Mouse (Mus musculus) intestine, embryonic 14.5 days (tissue): ENCODE results near the gene Zfand3. TPM values are rescaled to one million over a fixed set of nuclear protein-coding genes. Genes with fewer than 3 reads are reported as not detected.
A peak's percentile ranks its signal among the peaks of the same experiment; 100 is the strongest.

Experiments used
- ATAC-seq: fragments of 200-750 bp; cut with Nextera tagmentation; replicated peaks from 2 replicates; pipeline ENCODE4 v1.8.0; 2017; ENCODE audit warnings: low read depth, moderate number of reproducible peaks, moderate TSS enrichment, moderate library complexity; ENCODE audit not compliant: low FRiP score, low TSS enrichment
- DNase-seq: peaks from one replicate; pipeline ENCODE4 v3.0.0-alpha.2; 2018; ENCODE audit warnings: low spot score
- H3K27ac ChIP-seq: fragments of 300-500 bp; sonication (generic); 2 replicates; pipeline ENCODE4 v1.5.1; 2014; ENCODE audit warnings: low read depth, mild to moderate bottlenecking, control low read depth
- H3K27me3 ChIP-seq: fragments of 300-500 bp; sonication (generic); replicated peaks from 2 replicates; pipeline ENCODE4 v1.6.1; 2014; ENCODE audit warnings: low read length, control low read depth; ENCODE audit not compliant: control insufficient read depth, insufficient read depth
- H3K36me3 ChIP-seq: fragments of 300-500 bp; sonication (generic); 2 replicates; pipeline ENCODE4 v1.6.1; 2014; ENCODE audit warnings: low read length, control low read depth; ENCODE audit not compliant: control insufficient read depth, insufficient read depth
- H3K4me1 ChIP-seq: fragments of 300-500 bp; sonication (generic); replicated peaks from 2 replicates; pipeline ENCODE4 v1.6.1; 2014; ENCODE audit warnings: low read length, control low read depth, mixed read lengths; ENCODE audit not compliant: control insufficient read depth, insufficient read depth
- H3K4me2 ChIP-seq: fragments of 300-500 bp; sonication (generic); 2 replicates; pipeline ENCODE4 v1.6.1; 2014; ENCODE audit warnings: low read length
- H3K4me3 ChIP-seq: fragments of 300-500 bp; sonication (generic); 2 replicates; pipeline ENCODE4 v1.5.1; 2014; ENCODE audit warnings: low read depth, low read length, control low read depth, mixed read lengths
- H3K9ac ChIP-seq: fragments of 300-500 bp; sonication (generic); 2 replicates; pipeline ENCODE4 v1.6.1; 2014; ENCODE audit warnings: mild to moderate bottlenecking, low read length
- H3K9me3 ChIP-seq: fragments of 300-500 bp; sonication (generic); 2 replicates; pipeline ENCODE4 v1.6.1; 2016; ENCODE audit warnings: low read length, control low read depth; ENCODE audit not compliant: control insufficient read depth
- WGBS: fragments of 180-500 bp; shearing (Covaris S2); extraction: QIAGEN DNeasy Blood & Tissue Kit; methylation state at CpG from one replicate; pipeline ENCODE4 v1.1.7; 2014; 5-methylcytosine and 5-hydroxymethylcytosine counted together
- polyA plus RNA-seq: library from polyadenylated mRNA; unstranded; fragments of >200 nt; fragmentation: Nextera tagmentation; extraction: Ambion mirVana; gene quantifications from 2 replicates; pipeline ENCODE4 v1.2.1, GENCODE M21; 2014

Zfand3 gene
- polyA plus RNA-seq, 1 experiment from 2014 or later, result 40.9 TPM

DNA sequence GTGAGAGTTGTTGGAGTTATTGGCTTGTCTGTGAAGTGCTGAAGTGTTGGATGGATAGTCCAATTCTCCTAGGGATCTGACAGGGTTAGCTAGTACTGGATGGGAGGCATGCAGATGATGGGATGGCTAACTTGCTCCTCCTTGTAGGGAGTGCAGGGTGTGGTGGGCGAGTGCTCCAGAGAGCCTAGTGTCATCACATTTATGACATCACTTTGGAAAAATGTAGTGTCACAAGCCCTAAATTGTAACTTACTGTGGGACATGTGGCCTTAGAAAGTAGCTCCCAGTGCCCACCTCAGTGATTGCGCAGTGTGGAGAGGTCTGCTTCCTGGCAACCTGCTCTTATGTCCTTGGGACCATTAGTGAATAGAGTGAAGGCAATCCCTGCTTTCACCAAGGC lies 2.3 kb downstream of the Zfand3 start:
- peaks cover 39% of the 10 kb centered on the region for H3K4me1 ChIP-seq
- peak overlapping the region; percentile 79 for H3K4me2 ChIP-seq
- H3K9me3 ChIP-seq, result no peaks in the 10 kb centered on the region
- no peaks in the 10 kb centered on the region for H3K27me3 ChIP-seq
- 70% methylated on average over 2 of the region's 2 CpGs for WGBS
- H3K27ac ChIP-seq, result no peak overlapping the region
- ATAC-seq (no peak), DNase-seq (no peak)
- no peak overlapping the region; the same call in 1 of the 2 replicates for H3K4me3 ChIP-seq
- no peak overlapping the region for H3K9ac ChIP-seq
- no peaks in the 10 kb centered on the region for H3K36me3 ChIP-seq

DNA sequence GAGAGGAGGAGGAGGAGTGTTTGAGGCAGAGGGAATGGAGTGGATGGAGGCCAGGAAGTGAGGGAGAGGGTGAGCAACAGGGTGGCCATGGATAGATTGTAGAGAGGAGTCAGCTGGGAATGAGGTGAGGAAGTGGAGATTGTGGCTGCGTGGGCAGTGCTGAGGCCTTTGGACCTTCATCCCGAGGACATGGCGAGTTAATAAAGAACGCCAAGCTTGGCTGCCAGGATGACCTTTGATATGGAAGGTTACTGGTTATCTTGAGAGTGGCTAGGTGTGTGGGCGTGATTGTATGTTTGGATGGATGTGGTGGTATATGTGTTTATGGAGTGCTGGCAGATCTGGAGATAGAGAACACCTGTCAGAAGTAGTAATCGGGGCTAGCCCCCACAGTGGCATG lies 3.4 kb downstream of the Zfand3 start:
- no peak overlapping the region for H3K9ac ChIP-seq
- H3K4me1 ChIP-seq, result peaks cover 39% of the 10 kb centered on the region
- no peaks in the 10 kb centered on the region for H3K9me3 ChIP-seq
- DNase-seq (no peak), ATAC-seq (no peak)
- H3K36me3 ChIP-seq, result no peaks in the 10 kb centered on the region
- H3K4me3 ChIP-seq, result no peak overlapping the region
- no peaks in the 10 kb centered on the region for H3K27me3 ChIP-seq
- peak overlapping the region; percentile 79 for H3K4me2 ChIP-seq
- peak overlapping the region; percentile 47 for H3K27ac ChIP-seq
- WGBS, result 39% methylated on average over 6 of the region's 6 CpGs

DNA sequence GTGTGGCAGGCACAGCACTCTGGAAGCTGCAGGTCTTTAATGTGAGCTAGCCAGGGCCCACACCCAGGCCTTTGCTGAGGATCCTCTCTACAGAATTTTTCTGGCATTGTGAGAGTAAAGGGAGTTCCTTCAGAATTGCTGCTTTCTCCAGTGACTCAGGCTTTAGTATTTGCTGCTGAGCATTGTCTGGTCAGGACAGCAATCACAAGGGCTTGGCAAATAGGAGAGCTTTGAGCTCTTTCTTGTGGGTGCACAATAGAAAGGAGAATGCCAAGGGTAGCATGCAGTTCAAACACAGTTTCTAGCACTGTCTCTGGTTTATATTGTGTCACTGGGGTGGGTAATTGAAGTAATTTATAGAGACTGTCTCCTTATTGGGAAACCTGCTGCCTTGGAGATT lies 3.9 kb downstream of the Zfand3 start:
- ATAC-seq, result no peak
- H3K9ac ChIP-seq, result no peak overlapping the region
- H3K27me3 ChIP-seq, result no peaks in the 10 kb centered on the region
- H3K9me3 ChIP-seq, result no peaks in the 10 kb centered on the region
- no peak for DNase-seq
- H3K4me2 ChIP-seq, result peak overlapping the region; percentile 79; the same call in 1 of the 2 replicates
- H3K27ac ChIP-seq, result peak overlapping the region; percentile 47
- no peaks in the 10 kb centered on the region for H3K36me3 ChIP-seq
- H3K4me3 ChIP-seq, result no peak overlapping the region
- H3K4me1 ChIP-seq, result peaks cover 37% of the 10 kb centered on the region

DNA sequence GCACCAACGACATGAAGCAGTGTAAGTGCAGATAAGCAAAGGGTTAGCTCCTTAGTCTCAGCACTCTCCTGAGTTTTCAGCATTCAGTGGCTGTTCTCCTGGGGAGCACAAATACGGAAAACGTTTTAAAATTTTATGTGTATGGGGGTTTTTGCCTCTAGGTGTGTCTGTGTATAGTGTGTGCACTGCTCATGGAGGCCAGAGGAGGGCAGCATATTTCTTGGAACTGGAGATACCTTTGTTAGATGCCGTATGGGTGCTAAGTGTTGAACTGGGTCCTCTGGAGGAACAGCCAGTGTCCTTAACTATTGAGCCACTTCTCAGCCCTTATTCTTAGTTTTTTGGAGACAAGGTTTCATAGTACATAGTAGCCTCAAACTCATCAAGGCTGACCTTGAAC lies 10.1 kb downstream of the Zfand3 start:
- WGBS, result 95% methylated on average over 4 of the region's 4 CpGs
- ATAC-seq (no peak), DNase-seq (no peak)
- H3K27me3 ChIP-seq, result no peaks in the 10 kb centered on the region
- H3K4me2 ChIP-seq, result no peak overlapping the region
- H3K9ac ChIP-seq, result no peak overlapping the region
- H3K36me3 ChIP-seq, result no peaks in the 10 kb centered on the region
- peaks cover 19% of the 10 kb centered on the region for H3K4me1 ChIP-seq
- H3K9me3 ChIP-seq, result no peaks in the 10 kb centered on the region
- no peak overlapping the region for H3K4me3 ChIP-seq
- no peak overlapping the region for H3K27ac ChIP-seq

DNA sequence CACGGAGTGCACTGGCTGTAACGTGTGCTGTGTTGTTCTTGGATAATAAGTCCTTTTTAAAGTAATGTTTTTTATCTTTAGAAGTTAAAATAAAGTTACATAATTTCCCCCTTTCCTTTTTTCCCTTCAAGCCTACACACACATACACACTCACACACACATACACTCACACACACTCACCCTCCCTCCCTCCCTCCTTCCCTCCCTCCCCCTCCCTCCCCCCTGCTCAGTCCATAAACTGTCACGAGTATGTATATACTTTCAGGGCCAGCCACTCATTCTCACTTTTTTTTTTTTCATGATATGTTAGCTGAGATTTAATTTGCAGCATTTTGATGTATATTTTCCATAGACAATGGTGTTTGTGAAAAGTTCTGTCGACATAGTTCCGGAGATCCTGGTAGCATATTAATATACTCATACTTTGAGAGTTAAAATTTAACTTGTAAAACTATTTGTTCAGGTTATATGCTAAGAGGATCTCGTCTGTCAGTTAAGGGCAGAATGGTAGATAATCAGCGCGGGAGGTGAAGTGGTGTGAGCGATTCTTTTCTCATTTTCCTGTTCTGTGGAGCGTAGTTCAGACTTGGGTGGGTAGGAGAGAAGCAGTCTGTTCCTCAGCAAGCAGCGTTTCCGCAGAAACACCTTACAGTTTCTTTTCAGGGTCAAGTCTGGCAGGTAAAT lies 14.5 kb downstream of the Zfand3 start:
- Histone ChIP-seq H3K36me3 (no peaks in the 10 kb centered on the region), H3K27me3 (no peaks in the 10 kb centered on the region), H3K9me3 (no peaks in the 10 kb centered on the region), H3K4me2 (peak overlapping the region; percentile 29), H3K9ac (no peak overlapping the region), H3K27ac (peak overlapping the region; percentile 54), H3K4me1 (peaks cover 24% of the 10 kb centered on the region), H3K4me3 (no peak overlapping the region)
- no peak for DNase-seq
- 66% methylated on average over 12 of the region's 12 CpGs for WGBS
- no peak for ATAC-seq

DNA sequence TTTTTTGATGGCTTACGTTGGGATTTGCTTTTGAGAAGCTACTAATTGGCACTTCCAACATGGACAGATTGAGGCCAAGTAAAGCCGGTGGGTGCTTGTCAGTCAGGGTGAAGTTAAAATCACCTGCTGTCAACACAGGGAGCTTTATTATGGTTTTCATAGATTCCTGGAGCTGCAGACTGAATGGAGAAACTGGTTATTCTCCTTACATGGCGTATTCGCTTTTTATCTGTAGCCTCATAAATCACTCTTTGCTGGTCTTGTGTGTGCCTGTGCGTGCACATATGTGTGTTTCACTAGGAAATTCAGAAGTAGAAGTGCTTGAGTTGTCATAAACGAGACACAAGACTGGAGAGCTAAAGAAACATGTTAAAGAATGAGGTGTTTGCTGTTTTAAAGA lies 15.4 kb downstream of the Zfand3 start:
- 65% methylated on average over 6 of the region's 6 CpGs for WGBS
- Histone ChIP-seq H3K27ac (peak overlapping the region; percentile 54; the same call in 1 of the 2 replicates), H3K36me3 (no peaks in the 10 kb centered on the region), H3K9ac (no peak overlapping the region), H3K27me3 (no peaks in the 10 kb centered on the region), H3K4me1 (peaks cover 24% of the 10 kb centered on the region), H3K4me3 (no peak overlapping the region), H3K4me2 (peak overlapping the region; percentile 29), H3K9me3 (no peaks in the 10 kb centered on the region)
- ATAC-seq (no peak), DNase-seq (peak; percentile 53)

DNA sequence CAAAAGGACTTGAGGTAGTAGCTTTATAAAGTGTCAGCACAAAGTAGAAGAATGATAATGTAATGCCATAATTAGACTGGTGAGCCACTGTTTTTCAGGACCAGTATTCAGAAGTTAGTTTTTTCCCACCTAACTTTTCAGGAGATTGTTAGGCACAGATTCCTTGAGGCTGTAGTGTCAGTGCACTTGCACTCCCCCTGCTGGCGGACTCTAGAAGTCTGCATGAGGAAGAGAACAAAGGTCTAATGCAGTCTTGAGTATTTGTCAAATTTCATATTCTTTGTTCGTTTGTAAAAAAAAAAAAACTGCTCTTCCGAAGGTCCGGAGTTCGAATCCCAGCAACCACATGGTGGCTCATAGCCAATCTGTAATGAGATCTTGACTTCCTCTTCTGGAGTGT lies 20.1 kb downstream of the Zfand3 start:
- 66% methylated on average over 5 of the region's 5 CpGs for WGBS
- H3K4me2 ChIP-seq, result no peak overlapping the region
- H3K27me3 ChIP-seq, result no peaks in the 10 kb centered on the region
- DNase-seq (peak; percentile 85), ATAC-seq (no peak)
- H3K4me1 ChIP-seq, result peaks cover 46% of the 10 kb centered on the region
- no peaks in the 10 kb centered on the region for H3K9me3 ChIP-seq
- no peaks in the 10 kb centered on the region for H3K36me3 ChIP-seq
- H3K9ac ChIP-seq, result no peak overlapping the region
- no peak overlapping the region for H3K27ac ChIP-seq
- H3K4me3 ChIP-seq, result no peak overlapping the region

DNA sequence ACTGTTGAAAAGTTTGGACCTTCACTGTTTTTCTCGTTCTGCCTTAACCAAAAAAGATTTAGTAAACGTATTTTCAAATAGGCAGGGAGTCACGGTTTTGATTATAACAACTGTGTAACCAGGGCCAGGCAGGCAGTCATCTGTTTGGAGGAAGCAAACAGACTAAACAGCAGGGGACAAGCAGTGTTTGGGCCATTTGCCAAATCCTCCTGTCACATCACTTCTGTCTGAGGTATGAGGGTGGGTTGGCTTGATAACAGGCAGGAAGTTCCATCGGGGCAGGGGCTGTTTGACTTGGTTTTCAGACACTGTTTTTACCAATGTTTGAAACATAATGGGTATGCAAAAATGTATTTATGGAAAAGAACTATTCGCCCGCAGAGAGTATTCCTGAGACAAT lies 22.1 kb downstream of the Zfand3 start:
- H3K4me2 ChIP-seq, result no peak overlapping the region
- H3K9ac ChIP-seq, result no peak overlapping the region
- peaks cover 49% of the 10 kb centered on the region for H3K4me1 ChIP-seq
- no peaks in the 10 kb centered on the region for H3K36me3 ChIP-seq
- DNase-seq (no peak), ATAC-seq (no peak)
- H3K9me3 ChIP-seq, result no peaks in the 10 kb centered on the region
- H3K27me3 ChIP-seq, result no peaks in the 10 kb centered on the region
- 0 out of 2 replicates have a peak overlapping the region, but pooled peaks have one; percentile 38 for H3K27ac ChIP-seq
- H3K4me3 ChIP-seq, result no peak overlapping the region
- 26% methylated on average over 6 of the region's 6 CpGs for WGBS
